Mouse (Mus musculus): ENCODE data around the gene Fgf13. TPM values are rescaled to one million over a fixed set of nuclear protein-coding genes. Genes with fewer than 3 reads are reported as not detected.

Gene Fgf13
- polyA plus RNA-seq (2021; fragmentation: Nextera tagmentation), result 106 and 160 TPM in 2 replicates
- long read RNA-seq, experiment 1, transcript Fgf13-201 (5 exons, 2,499 nt), result major isoform, 201 of 239 reads
- long read RNA-seq, experiment 1, partial matches to known transcripts, result 10 of 239 reads
- long read RNA-seq, experiment 1, other reads (novel, unspliced or antisense), result 28 of 239 reads
- long read RNA-seq, experiment 2, transcript Fgf13-201 (5 exons, 2,499 nt), result major isoform, 19 of 50 reads
- long read RNA-seq, experiment 2, partial matches to known transcripts, result 5 of 50 reads
- long read RNA-seq, experiment 2, other reads (novel, unspliced or antisense), result 26 of 50 reads

GRCm38 (mm10) chrX:59567695-59568431, at the start of gene Fgf13:
TSS of gene Fgf13 (minus strand) at chrX:59568071.

